Mouse (Mus musculus): ENCODE measurements at regions not wholly inside any gene's neighbourhood (a gene's known extent, or its start where the extent isn't known, plus 50 kb on each side); places are given as distances from the start of the nearest gene placed in this dataset.

- 43% methylated on average over 5 of the region's 5 CpGs for WGBS
- H3K4me1 ChIP-seq = 0 out of 2 replicates have a peak, but pooled peaks cover 5% of the 10 kb centered on the region
- no peak overlapping the region for H3K9ac ChIP-seq (replicated peaks)
- no peak for ATAC-seq (ENCODE audit: low FRiP score)
- H3K9me3 ChIP-seq (replicated peaks) = no peaks in the 10 kb centered on the region
- no peaks in the 10 kb centered on the region for H3K27me3 ChIP-seq (replicated peaks)
- peak overlapping the region; percentile 58; the same call in 1 of the 2 replicates for H3K27ac ChIP-seq (replicated peaks)
- H3K4me2 ChIP-seq = no peak overlapping the region
- no peaks in the 10 kb centered on the region for H3K36me3 ChIP-seq
- H3K4me3 ChIP-seq (replicated peaks) = no peak overlapping the region
Measured at GRCm38 (mm10) chr14:98471803-98472509, 302.4 kb upstream of the Dach1 start.

GRCm38 (mm10) chr14:98454461-98454860 lies 284.9 kb upstream of the Dach1 start:
- H3K36me3 ChIP-seq = no peaks in the 10 kb centered on the region
- 83% methylated on average over 1 of the region's 1 CpGs for WGBS
- no peaks in the 10 kb centered on the region for H3K27me3 ChIP-seq (replicated peaks)
- H3K4me3 ChIP-seq (replicated peaks) = no peak overlapping the region
- no peaks in the 10 kb centered on the region for H3K9me3 ChIP-seq (replicated peaks)
- no peak for ATAC-seq (ENCODE audit: low FRiP score)
- no peak overlapping the region for H3K9ac ChIP-seq (replicated peaks)
- no peak overlapping the region for H3K27ac ChIP-seq (replicated peaks)
- no peak overlapping the region for H3K4me2 ChIP-seq
- H3K4me1 ChIP-seq = no peaks in the 10 kb centered on the region

GRCm38 (mm10) chr14:98452191-98452590 lies 282.6 kb upstream of the Dach1 start:
- H3K9me3 ChIP-seq (replicated peaks) = no peaks in the 10 kb centered on the region
- no peak overlapping the region for H3K9ac ChIP-seq (replicated peaks)
- no peak overlapping the region for H3K27ac ChIP-seq (replicated peaks)
- no peak for ATAC-seq (ENCODE audit: low FRiP score)
- H3K4me2 ChIP-seq = no peak overlapping the region
- no peaks in the 10 kb centered on the region for H3K36me3 ChIP-seq
- H3K27me3 ChIP-seq (replicated peaks) = no peaks in the 10 kb centered on the region
- 88% methylated on average over 6 of the region's 6 CpGs for WGBS
- no peak overlapping the region for H3K4me3 ChIP-seq (replicated peaks)
- H3K4me1 ChIP-seq = no peaks in the 10 kb centered on the region

DNA sequence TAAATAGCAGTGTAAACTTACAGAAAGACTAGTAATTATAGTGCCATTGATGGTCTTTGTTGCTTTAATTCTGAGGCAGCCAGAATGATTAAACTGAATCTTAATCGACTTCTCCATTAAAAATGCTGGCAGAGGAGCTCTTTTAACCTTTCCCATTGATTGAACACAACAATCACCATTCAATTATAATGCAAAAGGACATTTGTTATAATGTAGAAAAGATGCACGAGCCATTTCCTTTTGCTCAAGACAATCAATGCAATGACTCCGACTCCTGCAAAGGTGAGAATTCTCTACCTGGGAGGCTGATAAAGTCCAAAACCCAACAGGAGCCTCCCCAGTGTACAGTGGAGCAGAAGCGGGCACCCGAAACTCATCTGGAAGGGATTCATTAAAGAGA lies 280.0 kb upstream of the Dach1 start:
- Histone ChIP-seq H3K27me3 (replicated peaks) (no peaks in the 10 kb centered on the region), H3K9ac (replicated peaks) (no peak overlapping the region), H3K4me2 (no peak overlapping the region), H3K4me1 (no peaks in the 10 kb centered on the region), H3K27ac (replicated peaks) (no peak overlapping the region), H3K36me3 (no peaks in the 10 kb centered on the region), H3K9me3 (replicated peaks) (no peaks in the 10 kb centered on the region), H3K4me3 (replicated peaks) (no peak overlapping the region)
- WGBS = 57% methylated on average over 5 of the region's 5 CpGs
- ATAC-seq (ENCODE audit: low FRiP score) = no peak

DNA sequence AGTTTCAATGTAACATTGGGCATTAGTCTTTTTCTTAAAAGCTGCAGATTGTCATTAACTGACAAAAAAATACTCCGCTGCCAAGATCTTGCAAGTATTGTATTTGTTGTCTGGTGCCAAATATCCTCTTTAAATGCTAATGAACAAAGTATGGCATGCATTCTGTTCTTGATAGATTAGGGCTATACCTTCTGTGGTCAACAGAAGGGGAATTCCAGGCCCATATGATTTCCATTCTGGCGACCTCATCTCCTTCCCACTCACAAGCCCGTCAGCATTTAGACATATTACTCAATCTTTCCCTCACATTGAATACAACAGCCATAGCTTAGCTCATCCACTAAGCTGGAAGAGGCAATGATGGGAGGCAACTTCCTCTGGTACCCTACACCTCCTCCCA lies 272.8 kb upstream of the Dach1 start:
- H3K4me1 ChIP-seq = no peaks in the 10 kb centered on the region
- WGBS = 75% methylated on average over 3 of the region's 3 CpGs

GRCm38 (mm10) chr14:98441954-98442353 lies 272.4 kb upstream of the Dach1 start:
- no peak for ATAC-seq (ENCODE audit: low FRiP score)
- no peak overlapping the region for H3K4me3 ChIP-seq (replicated peaks)
- 47% methylated on average over 2 of the region's 2 CpGs for WGBS

More for the DNA sequence above, 272.8 kb upstream of the Dach1 start:
- H3K36me3 ChIP-seq = no peaks in the 10 kb centered on the region
- no peak overlapping the region for H3K4me2 ChIP-seq
- H3K4me3 ChIP-seq (replicated peaks) = no peak overlapping the region
- H3K27me3 ChIP-seq (replicated peaks) = no peaks in the 10 kb centered on the region
- H3K9ac ChIP-seq (replicated peaks) = no peak overlapping the region
- H3K27ac ChIP-seq (replicated peaks) = no peak overlapping the region
- no peak for ATAC-seq (ENCODE audit: low FRiP score)
- H3K9me3 ChIP-seq (replicated peaks) = no peaks in the 10 kb centered on the region

GRCm38 (mm10) chr14:98431959-98432358 lies 262.4 kb upstream of the Dach1 start:
- H3K4me3 ChIP-seq (replicated peaks) = no peak overlapping the region
- peak overlapping the region; percentile 11; the same call in 1 of the 2 replicates for H3K4me2 ChIP-seq
- no peaks in the 10 kb centered on the region for H3K4me1 ChIP-seq
- H3K9ac ChIP-seq (replicated peaks) = no peak overlapping the region
- ATAC-seq (ENCODE audit: low FRiP score) = no peak
- no peaks in the 10 kb centered on the region for H3K36me3 ChIP-seq
- H3K27ac ChIP-seq (replicated peaks) = no peak overlapping the region
- no peaks in the 10 kb centered on the region for H3K9me3 ChIP-seq (replicated peaks)
- no peaks in the 10 kb centered on the region for H3K27me3 ChIP-seq (replicated peaks)
- 63% methylated on average over 11 of the region's 11 CpGs for WGBS

More at GRCm38 (mm10) chr14:98441954-98442353, 272.4 kb upstream of the Dach1 start:
- Histone ChIP-seq H3K9ac (replicated peaks) (no peak overlapping the region), H3K27me3 (replicated peaks) (no peaks in the 10 kb centered on the region), H3K36me3 (no peaks in the 10 kb centered on the region), H3K9me3 (replicated peaks) (no peaks in the 10 kb centered on the region), H3K4me1 (no peaks in the 10 kb centered on the region), H3K4me2 (no peak overlapping the region), H3K27ac (replicated peaks) (no peak overlapping the region)

DNA sequence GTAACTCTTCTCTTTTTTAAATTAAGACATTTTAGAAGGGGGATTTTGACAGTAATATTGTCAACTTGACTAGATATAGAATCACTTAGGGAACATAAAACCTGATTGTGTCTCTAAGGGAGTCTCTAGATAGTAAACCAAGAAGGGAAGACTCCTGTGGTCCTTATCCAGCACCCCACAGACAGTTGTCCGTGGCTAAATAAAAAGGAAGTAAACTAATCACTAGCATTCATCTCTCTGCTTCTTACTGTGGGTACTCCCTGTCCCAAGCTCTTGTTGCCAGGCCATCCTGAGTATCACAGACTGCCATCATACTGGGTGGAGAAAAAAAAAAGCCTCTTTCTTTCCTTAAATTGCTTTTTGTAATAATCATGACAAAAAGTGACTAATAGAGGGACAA lies 248.2 kb upstream of the Dach1 start:
- no peaks in the 10 kb centered on the region for H3K36me3 ChIP-seq
- no peaks in the 10 kb centered on the region for H3K9me3 ChIP-seq (replicated peaks)
- no peaks in the 10 kb centered on the region for H3K27me3 ChIP-seq (replicated peaks)
- H3K9ac ChIP-seq (replicated peaks) = no peak overlapping the region
- 41% methylated on average over 1 of the region's 1 CpGs for WGBS
- no peak overlapping the region for H3K4me2 ChIP-seq
- H3K27ac ChIP-seq (replicated peaks) = no peak overlapping the region
- H3K4me3 ChIP-seq (replicated peaks) = no peak overlapping the region
- no peak for ATAC-seq (ENCODE audit: low FRiP score)
- H3K4me1 ChIP-seq = no peaks in the 10 kb centered on the region

- H3K4me1 ChIP-seq = no peaks in the 10 kb centered on the region
- WGBS = 61% methylated on average over 7 of the region's 7 CpGs
Measured at GRCm38 (mm10) chr14:98414201-98414600, 244.6 kb upstream of the Dach1 start.

DNA sequence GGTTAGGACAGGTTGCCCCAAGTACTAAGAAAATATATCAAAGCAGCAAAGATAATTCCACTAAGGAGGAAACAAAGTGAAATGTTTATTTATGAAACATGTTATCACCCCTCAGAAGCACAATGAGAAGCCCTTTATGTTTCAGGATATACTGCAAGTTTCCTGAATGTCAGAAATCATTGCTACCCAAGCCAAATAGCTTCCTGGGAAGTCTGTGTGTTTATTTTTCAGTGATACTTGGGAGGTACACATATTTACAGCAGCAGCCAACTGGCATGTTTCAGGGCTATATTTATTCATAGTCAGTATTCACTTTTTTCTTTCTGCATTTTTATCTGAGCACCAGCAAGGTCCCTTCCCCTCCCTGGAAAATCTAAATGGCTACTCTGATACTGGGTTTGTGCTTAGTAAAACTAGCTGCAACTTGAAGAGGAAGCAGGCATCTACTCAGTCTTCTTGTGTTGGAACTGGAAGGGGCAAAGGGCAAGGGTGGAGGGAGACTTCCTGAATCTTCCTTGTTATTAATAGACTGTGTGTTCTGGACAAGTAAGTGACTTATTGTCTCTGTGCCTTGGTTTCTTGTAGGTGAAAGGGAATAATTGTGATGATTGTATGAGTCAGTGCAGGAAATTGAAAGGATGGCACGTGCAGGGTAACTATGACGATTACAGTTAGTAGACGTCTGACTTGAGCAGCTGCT lies 236.5 kb upstream of the Dach1 start:
- no peaks in the 10 kb centered on the region for H3K27me3 ChIP-seq (replicated peaks)
- WGBS = 67% methylated on average over 3 of the region's 3 CpGs
- no peak overlapping the region for H3K27ac ChIP-seq (replicated peaks)
- no peak overlapping the region for H3K4me3 ChIP-seq (replicated peaks)
- ATAC-seq (ENCODE audit: low FRiP score) = no peak
- H3K4me2 ChIP-seq = no peak overlapping the region
- H3K4me1 ChIP-seq = no peaks in the 10 kb centered on the region
- H3K9me3 ChIP-seq (replicated peaks) = no peaks in the 10 kb centered on the region
- H3K36me3 ChIP-seq = no peaks in the 10 kb centered on the region
- H3K9ac ChIP-seq (replicated peaks) = no peak overlapping the region

More at GRCm38 (mm10) chr14:98414201-98414600, 244.6 kb upstream of the Dach1 start:
- Histone ChIP-seq H3K4me2 (no peak overlapping the region), H3K27ac (replicated peaks) (no peak overlapping the region), H3K9ac (replicated peaks) (no peak overlapping the region), H3K4me3 (replicated peaks) (no peak overlapping the region), H3K36me3 (no peaks in the 10 kb centered on the region), H3K9me3 (replicated peaks) (no peaks in the 10 kb centered on the region), H3K27me3 (replicated peaks) (no peaks in the 10 kb centered on the region)
- ATAC-seq (ENCODE audit: low FRiP score) = no peak

GRCm38 (mm10) chr14:98404026-98404425 lies 234.5 kb upstream of the Dach1 start:
- H3K4me1 ChIP-seq = no peaks in the 10 kb centered on the region
- H3K36me3 ChIP-seq = no peaks in the 10 kb centered on the region
- no peak overlapping the region for H3K4me2 ChIP-seq
- H3K4me3 ChIP-seq (replicated peaks) = no peak overlapping the region
- H3K9me3 ChIP-seq (replicated peaks) = no peaks in the 10 kb centered on the region
- no peaks in the 10 kb centered on the region for H3K27me3 ChIP-seq (replicated peaks)
- WGBS = 85% methylated on average over 5 of the region's 5 CpGs
- H3K27ac ChIP-seq (replicated peaks) = no peak overlapping the region
- ATAC-seq (ENCODE audit: low FRiP score) = no peak
- H3K9ac ChIP-seq (replicated peaks) = no peak overlapping the region

DNA sequence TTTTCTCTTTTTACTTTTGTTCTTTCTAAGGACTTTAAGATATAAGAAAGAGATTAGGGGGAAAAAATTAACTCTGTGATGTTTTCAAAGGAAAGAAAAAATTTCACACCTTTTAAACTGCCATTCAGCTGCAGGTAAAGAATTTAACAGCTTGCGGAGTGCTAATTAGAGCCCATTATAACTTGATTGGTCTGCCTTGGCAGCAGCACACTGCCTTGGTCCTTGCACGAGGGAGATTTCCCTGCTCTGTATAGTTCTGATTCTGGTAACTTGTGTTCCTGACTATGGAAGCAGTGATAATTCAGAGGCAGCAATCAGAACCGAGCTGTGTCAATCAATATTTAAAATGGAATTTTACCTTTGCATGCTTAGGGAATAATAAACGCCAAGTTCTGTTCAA lies 218.3 kb upstream of the Dach1 start:
- H3K4me3 ChIP-seq (replicated peaks) = no peak overlapping the region
- no peak for ATAC-seq (ENCODE audit: low FRiP score)
- no peaks in the 10 kb centered on the region for H3K27me3 ChIP-seq (replicated peaks)
- H3K36me3 ChIP-seq = no peaks in the 10 kb centered on the region
- H3K4me2 ChIP-seq = no peak overlapping the region
- no peaks in the 10 kb centered on the region for H3K4me1 ChIP-seq
- no peak overlapping the region for H3K27ac ChIP-seq (replicated peaks)
- no peak overlapping the region for H3K9ac ChIP-seq (replicated peaks)
- 44% methylated on average over 4 of the region's 4 CpGs for WGBS
- H3K9me3 ChIP-seq (replicated peaks) = no peaks in the 10 kb centered on the region
